Mouse (Mus musculus): ENCODE measurements around the gene Cdk9.

Gene Cdk9

DNA sequence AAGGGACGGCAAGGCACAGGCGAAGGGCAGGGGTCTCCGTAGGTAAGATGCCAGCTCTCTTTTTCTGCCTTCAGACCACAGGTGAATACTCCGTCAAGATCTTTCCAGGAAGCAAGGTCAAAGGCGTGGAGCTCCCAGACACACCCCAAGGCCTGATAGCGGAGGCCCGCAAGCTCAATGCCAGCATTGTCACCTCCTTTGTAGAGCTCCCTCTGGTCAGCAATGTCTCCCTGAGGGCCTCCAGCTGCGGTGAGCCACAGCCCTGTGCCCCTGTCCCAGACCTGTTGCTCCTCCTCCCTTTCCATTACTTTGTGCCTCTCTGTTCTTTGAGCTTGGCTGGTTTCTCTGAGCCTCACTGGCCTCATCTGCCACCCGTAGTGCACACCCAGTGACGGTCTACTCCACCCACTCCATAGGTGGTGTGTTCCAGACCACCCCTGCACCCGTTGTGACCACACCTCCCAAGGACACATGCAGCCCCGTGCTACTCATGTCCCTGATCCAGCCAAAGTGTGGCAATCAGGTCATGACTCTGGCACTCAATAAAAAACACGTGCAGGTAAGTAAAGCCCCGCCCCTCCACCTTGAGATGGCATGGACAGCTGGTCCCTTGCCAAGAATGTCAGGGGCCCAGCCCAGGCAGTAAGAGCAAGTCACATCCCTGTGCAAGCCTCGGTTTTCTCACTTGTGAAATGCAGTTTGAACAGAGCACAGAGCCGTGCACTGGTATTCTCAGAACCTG lies 39.5 kb downstream of the Cdk9 start:
- DNase-seq (ENCODE audit: low read depth), result no peak

DNA sequence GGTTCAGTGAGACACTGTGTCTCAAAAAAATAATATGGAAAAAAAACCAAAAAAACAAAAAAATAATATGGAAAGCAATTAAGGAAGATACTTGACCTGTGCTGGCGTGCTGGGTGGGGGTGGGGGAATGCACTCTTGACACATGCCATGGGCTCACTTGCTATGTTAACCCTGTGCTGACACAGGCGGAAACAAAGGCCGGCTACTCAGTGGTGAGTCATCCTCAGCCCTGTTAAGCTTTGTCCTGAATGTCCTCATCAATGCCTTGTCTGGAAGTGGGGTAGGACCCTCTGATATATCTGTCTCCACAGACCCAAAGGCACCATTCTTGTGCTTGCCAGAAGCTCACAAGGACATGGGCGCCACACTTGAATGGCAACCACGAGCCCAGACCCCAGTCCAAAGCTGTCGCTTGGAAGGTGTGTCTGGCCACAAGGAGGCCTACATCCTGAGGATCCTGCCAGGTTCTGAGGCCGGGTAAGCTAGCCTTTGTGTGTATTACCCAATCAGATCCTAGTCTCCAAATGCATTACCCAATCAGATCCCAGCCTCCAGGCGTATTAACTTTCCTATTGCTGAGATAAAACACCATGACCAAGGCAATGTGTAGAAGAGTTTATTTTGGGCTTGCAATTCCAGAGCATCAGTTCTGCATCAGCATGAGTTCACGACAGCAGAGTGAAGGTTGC lies 40.8 kb downstream of the Cdk9 start:
- peak; percentile 69 for DNase-seq (ENCODE audit: low read depth)

DNA sequence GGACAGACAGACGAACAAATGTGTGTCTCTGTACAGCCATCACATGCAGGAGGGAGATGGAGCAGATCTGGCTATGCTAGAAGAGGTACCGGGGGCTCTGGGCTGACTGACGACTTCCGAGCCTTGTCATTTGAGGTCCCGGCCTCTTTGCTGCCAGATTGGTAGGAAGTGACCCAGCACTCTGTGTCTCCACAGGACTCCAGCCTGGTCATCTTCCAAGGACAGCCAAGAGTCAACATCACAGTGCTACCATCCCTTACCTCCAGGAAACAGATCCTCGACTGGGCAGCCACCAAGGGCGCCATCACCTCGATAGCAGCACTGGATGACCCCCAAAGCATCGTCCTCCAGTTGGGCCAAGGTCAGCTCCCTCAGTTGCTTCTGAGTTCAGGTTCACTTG lies 41.7 kb downstream of the Cdk9 start:
- DNase-seq (ENCODE audit: low read depth), result peak; percentile 15

GRCm38 (mm10) chr2:32669876-32670275 lies 43.0 kb downstream of the Cdk9 start:
- DNase-seq (ENCODE audit: low read depth), result no peak

DNA sequence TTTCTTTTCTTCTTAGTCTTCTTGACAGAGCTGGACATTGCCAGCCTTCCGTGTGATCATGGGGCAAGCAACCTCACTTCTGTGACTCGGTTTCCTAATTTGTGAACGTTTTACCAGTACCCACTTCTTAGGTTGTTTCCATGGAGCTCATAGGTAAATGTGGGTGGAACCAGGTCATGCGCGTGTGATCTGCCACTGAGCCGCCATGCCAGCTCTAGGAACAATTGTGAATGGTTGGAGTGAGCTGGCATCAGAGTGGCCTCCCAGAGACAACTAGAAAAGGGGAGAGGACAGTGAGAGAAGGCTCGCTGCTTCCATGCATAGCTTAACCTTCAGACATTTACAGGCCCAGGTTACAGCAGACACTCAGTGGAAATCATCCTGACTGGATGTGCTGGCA lies 44.7 kb downstream of the Cdk9 start:
- no peak for DNase-seq (ENCODE audit: low read depth)

- no peak for DNase-seq (ENCODE audit: low read depth)
These were observed 45.1 kb downstream of the Cdk9 start for GRCm38 (mm10) chr2:32667775-32668174.

- DNase-seq (ENCODE audit: low read depth), result no peak
These were observed 47.0 kb downstream of the Cdk9 start for GRCm38 (mm10) chr2:32665853-32666252.

DNA sequence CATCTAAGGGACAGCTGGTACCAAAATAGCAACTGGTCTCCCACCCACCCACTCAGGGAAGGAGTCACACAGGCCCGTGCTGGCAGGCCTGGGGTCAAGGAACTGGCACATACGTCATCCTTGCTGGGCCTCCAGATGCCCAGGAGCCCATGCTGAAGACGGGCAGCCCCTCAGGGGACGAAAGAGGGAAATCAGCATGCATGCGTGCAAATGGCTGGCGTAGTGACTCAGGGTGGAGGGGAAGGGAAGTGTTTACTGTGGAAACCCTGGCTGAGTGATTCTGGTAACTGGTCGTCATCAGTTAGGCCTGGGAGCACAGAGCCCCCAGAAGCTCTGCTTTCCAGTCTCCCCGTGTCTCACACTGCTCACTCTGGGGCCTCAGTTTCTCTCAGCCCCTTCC lies 47.5 kb downstream of the Cdk9 start:
- no peak for DNase-seq (ENCODE audit: low read depth)

DNA sequence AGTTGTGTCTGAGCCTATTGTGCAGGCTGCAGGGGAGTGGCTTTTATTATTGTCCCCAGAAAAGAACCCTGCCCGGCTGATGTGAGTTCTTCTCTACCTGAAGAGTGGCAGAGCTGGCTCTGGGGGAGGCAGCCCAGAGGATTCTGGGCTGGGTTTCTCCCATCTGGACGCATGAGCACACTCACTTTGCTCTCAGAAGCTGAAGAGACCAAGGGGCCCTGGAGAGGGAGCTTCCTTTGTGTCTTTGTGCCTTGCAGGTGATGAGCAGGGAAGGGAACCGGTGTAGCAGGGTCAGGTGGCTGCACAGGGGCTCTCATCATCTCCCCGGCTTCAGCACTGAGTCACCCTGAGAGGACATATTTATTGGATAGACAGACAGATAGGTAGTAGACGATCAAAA lies 50.6 kb downstream of the Cdk9 start:
- DNase-seq (ENCODE audit: low read depth), result no peak

GRCm38 (mm10) chr2:32661509-32662107 lies 51.3 kb downstream of the Cdk9 start:
- DNase-seq (ENCODE audit: low read depth), result peak; percentile 58

- no peak for DNase-seq (ENCODE audit: low read depth)
These were observed 54.0 kb downstream of the Cdk9 start for GRCm38 (mm10) chr2:32658873-32659272.

GRCm38 (mm10) chr2:32655826-32656225 lies 57.0 kb downstream of the Cdk9 start:
- no peak for DNase-seq (ENCODE audit: low read depth)

All from 416B (cell line).